Mouse (Mus musculus): ENCODE results near the gene Tmem59l.

The Tmem59l gene

GRCm38 (mm10) chr8:70509281-70509952 is 22.3 kb upstream of the Tmem59l start:
- in situ Hi-C loops (cut with MboI, MseI): loop anchor here (25.0 kb wide), 1 partner anchor 1153 kb away; the partner anchor contains the start of gene Unc13a

GRCm38 (mm10) chr8:70507027-70507393 is 19.9 kb upstream of the Tmem59l start:
- in situ Hi-C loops (cut with MboI, MseI): loop anchor here (25.0 kb wide), 1 partner anchor 1155 kb away; the partner anchor contains the start of gene Unc13a

- in situ Hi-C loops (cut with MboI, MseI): loop anchor here (25.0 kb wide), 1 partner anchor 1156 kb away; the partner anchor contains the start of gene Unc13a
Measured at GRCm38 (mm10) chr8:70506328-70507026, 19.3 kb upstream of the Tmem59l start, which contains the start of gene Rex1bd. TSS of gene Rex1bd (minus strand) at chr8:70506752.

- in situ Hi-C loops (cut with MboI, MseI): loop anchor here (25.0 kb wide), 1 partner anchor 1156 kb away; the partner anchor contains the start of gene Unc13a
Measured at GRCm38 (mm10) chr8:70505698-70506327, 18.7 kb upstream of the Tmem59l start.

- in situ Hi-C loops (cut with MboI, MseI): loop anchor here (5.0 to 25.0 kb wide), 2 partner anchors 93 to 1157 kb away; partner anchors contain the start of gene Unc13a
Measured at GRCm38 (mm10) chr8:70504851-70505250, 17.7 kb upstream of the Tmem59l start.

- in situ Hi-C loops (cut with MboI, MseI): loop anchor here (5.0 to 25.0 kb wide), 2 partner anchors 92 to 1158 kb away; partner anchors contain the start of gene Unc13a
Measured at GRCm38 (mm10) chr8:70504291-70504716, 17.1 kb upstream of the Tmem59l start.

GRCm38 (mm10) chr8:70503062-70503750 is 16.0 kb upstream of the Tmem59l start:
- in situ Hi-C loops (cut with MboI, MseI): loop anchor here (5.0 to 25.0 kb wide), 2 partner anchors 91 to 1159 kb away; partner anchors contain the start of gene Unc13a

- in situ Hi-C loops (cut with MboI, MseI): loop anchor here (5.0 to 25.0 kb wide), 2 partner anchors 90 to 1160 kb away; partner anchors contain the start of gene Unc13a
Measured at GRCm38 (mm10) chr8:70502540-70502939, 15.4 kb upstream of the Tmem59l start.

GRCm38 (mm10) chr8:70501820-70502529 is 14.8 kb upstream of the Tmem59l start:
- in situ Hi-C loops (cut with MboI, MseI): loop anchor here (5.0 to 25.0 kb wide), 2 partner anchors 90 to 1160 kb away; partner anchors contain the start of gene Unc13a

GRCm38 (mm10) chr8:70500386-70501301 is 13.5 kb upstream of the Tmem59l start:
- in situ Hi-C loops (cut with MboI, MseI): loop anchor here (5.0 to 25.0 kb wide), 2 partner anchors 88 to 1162 kb away; partner anchors contain the start of gene Unc13a

- in situ Hi-C loops (cut with MboI, MseI): no loop called here
Measured at GRCm38 (mm10) chr8:70495771-70496062, 8.6 kb upstream of the Tmem59l start.

GRCm38 (mm10) chr8:70495001-70495770 is 8.0 kb upstream of the Tmem59l start:
- in situ Hi-C loops (cut with MboI, MseI): no loop called here

GRCm38 (mm10) chr8:70494416-70494945 is 7.3 kb upstream of the Tmem59l start:
- in situ Hi-C loops (cut with MboI, MseI): no loop called here

- in situ Hi-C loops (cut with MboI, MseI): no loop called here
Measured at GRCm38 (mm10) chr8:70493692-70494415, 6.7 kb upstream of the Tmem59l start.

- in situ Hi-C loops (cut with MboI, MseI): no loop called here
Measured at GRCm38 (mm10) chr8:70492664-70493640, 5.8 kb upstream of the Tmem59l start, which contains the start of gene Crlf1. TSS of gene Crlf1 (plus strand) at chr8:70493158.

- in situ Hi-C loops (cut with MboI, MseI): no loop called here
Measured at GRCm38 (mm10) chr8:70490880-70491495, 3.8 kb upstream of the Tmem59l start.

Measured in T-helper 2 cell (primary cell).